20 mouse cellular contexts compared by ENCODE assay signal in the genomic region with DNA sequence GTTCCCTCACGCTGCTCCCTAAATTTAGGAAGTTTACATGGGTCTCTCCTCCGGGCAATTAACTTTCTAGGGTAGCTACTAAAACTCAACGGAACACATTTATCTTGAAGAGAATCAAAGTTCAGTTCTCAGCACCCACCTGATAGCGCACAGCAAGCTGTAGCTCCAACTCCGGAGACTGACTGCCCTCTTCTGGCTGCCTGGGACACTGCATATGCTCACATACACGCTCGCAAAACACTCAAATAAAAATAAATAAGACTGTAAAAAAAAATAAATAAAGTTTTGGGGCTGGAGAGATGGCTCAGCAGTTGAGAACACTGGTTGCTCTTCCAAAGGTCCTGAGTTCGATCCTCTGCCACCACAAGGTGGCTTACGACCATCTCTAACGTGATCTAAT.
DNase-seq lines count a peak whose midpoint lies in the region; TF ChIP-seq lines count a peak whose summit lies in the region.
"Had no signal": no experiment of that assay in that cellular context is flagged by ENCODE, and none has a peak within 500 bp of the region (broad histone marks: within the 10 kb centered on the region; RNA-seq: fewer than 3 reads in every experiment).

No protein-coding gene starts in this region.

- H3K27me3 ChIP-seq in heart, embryonic 10.5 days (ENCODE audit: insufficient read depth, poor library complexity, severe bottlenecking): no peaks in the 10 kb centered on the region
- H3K27me3 ChIP-seq in liver, adult 2 months (ENCODE audit: control insufficient read depth, insufficient read depth, low read length): no peaks in the 10 kb centered on the region
- H3K27me3 ChIP-seq: CH12.LX; forebrain, embryonic 12.5 days; heart, embryonic 12.5 days; neural tube, embryonic 15.5 days had no signal

- no peaks in the 10 kb centered on the region for H3K36me3 ChIP-seq in heart, embryonic 10.5 days
- no peaks in the 10 kb centered on the region for H3K36me3 ChIP-seq in liver, adult 2 months (ENCODE audit: control insufficient read depth, insufficient read depth, low read length)
- H3K36me3 ChIP-seq in ES-E14 (ENCODE audit: control insufficient read depth, insufficient read depth, low read length, poor library complexity, severe bottlenecking): no peaks in the 10 kb centered on the region
- H3K36me3 ChIP-seq: forebrain, embryonic 12.5 days; heart, embryonic 12.5 days; limb, embryonic 10.5 days; neural tube, embryonic 15.5 days had no signal

- no peak overlapping the region for H3K9ac ChIP-seq in liver, adult 2 months (ENCODE audit: low read depth, low read length)
- H3K9ac ChIP-seq in ES-E14 (ENCODE audit: insufficient read depth, low read depth, low read length, poor library complexity, severe bottlenecking): no peak overlapping the region
- H3K9ac ChIP-seq: forebrain, embryonic 12.5 days; heart, embryonic 12.5 days; hindbrain, embryonic 14.5 days; liver, postnatal 0 days; neural tube, embryonic 15.5 days had no signal

- no peak overlapping the region for H3K27ac ChIP-seq in heart, embryonic 10.5 days
- H3K27ac ChIP-seq in liver, adult 2 months (replicated peaks; ENCODE audit: insufficient read depth, low read depth, low read length): no peak overlapping the region
- H3K27ac ChIP-seq in ES-E14 (ENCODE audit: insufficient read depth, low read depth, low read length, poor library complexity, severe bottlenecking): no peak overlapping the region
- H3K27ac ChIP-seq: forebrain, embryonic 12.5 days; hindbrain, embryonic 14.5 days; limb, embryonic 10.5 days; neural tube, embryonic 15.5 days had no signal

- DNase-seq in heart, embryonic 10.5 days (ENCODE audit: low spot score): peak; percentile 39
- no peak for DNase-seq in heart, postnatal 4 days
- DNase-seq in liver, adult 2 months (ENCODE audit: extremely low read depth, low read depth, low spot score): no peak
- no peak for DNase-seq in liver
- no peak for DNase-seq in ES-E14 (ENCODE audit: low read depth, low spot score)
- DNase-seq in testis, postnatal 14 days (ENCODE audit: low spot score): peak; percentile 3
- DNase-seq in kidney, adult 18-20 months: no peak
- DNase-seq: adrenal gland, adult 2 months; B cell, adult 2 months; cerebellum, adult 11 months; cerebellum, adult 9-11 months; kidney, postnatal 25 days; liver, postnatal 0 days; lung, postnatal 10 days had no signal

- no peaks in the 10 kb centered on the region for H3K9me3 ChIP-seq in heart, embryonic 10.5 days
- H3K9me3 ChIP-seq in ES-E14 (ENCODE audit: control insufficient read depth, insufficient read depth, low read depth, low read length): no peaks in the 10 kb centered on the region
- H3K9me3 ChIP-seq: forebrain, embryonic 12.5 days; heart, embryonic 12.5 days; limb, embryonic 10.5 days; neural tube, embryonic 15.5 days had no signal

- no peaks in the 10 kb centered on the region for H3K79me2 ChIP-seq in liver, adult 2 months (ENCODE audit: control insufficient read depth, insufficient read depth, low read length)

- H3K4me3 ChIP-seq in heart, embryonic 10.5 days: no peak overlapping the region
- H3K4me3 ChIP-seq in liver, adult 2 months (ENCODE audit: insufficient read depth, low read depth, low read length): no peak overlapping the region
- no peak overlapping the region for H3K4me3 ChIP-seq in ES-E14 (ENCODE audit: insufficient read depth in 1 of 2, low read depth in 1 of 2, low read length in 2 of 2, poor library complexity in 1 of 2, severe bottlenecking in 1 of 2)
- H3K4me3 ChIP-seq: forebrain, embryonic 12.5 days; heart, embryonic 12.5 days; limb, embryonic 10.5 days; neural tube, embryonic 15.5 days had no signal

- in situ Hi-C loops in ES-E14 (cut with MboI; ENCODE audit: low sequenced_read_pairs in 2 of 2, unreplicated experiment in 2 of 2): loop anchor here (25.0 kb wide), 3 partner anchors 446 to 621 kb away; a partner anchor contains a TSS

- WGBS in heart, embryonic 10.5 days: 89% methylated on average over 10 of the region's 10 CpGs
- 94% methylated on average over 10 of the region's 10 CpGs for WGBS in liver, adult 2 months

- H3K4me1 ChIP-seq in heart, embryonic 10.5 days: no peaks in the 10 kb centered on the region
- no peaks in the 10 kb centered on the region for H3K4me1 ChIP-seq in liver, adult 2 months (ENCODE audit: control insufficient read depth, insufficient read depth, low read length)
- peaks cover 2 to 8% of the 10 kb centered on the region in 2 experiments; a peak in 2 of 4 replicates for H3K4me1 ChIP-seq in ES-E14 (ENCODE audit: control insufficient read depth in 2 of 2, insufficient read depth in 2 of 2, low read length in 2 of 2, poor library complexity in 1 of 2)
- H3K4me1 ChIP-seq: heart, embryonic 12.5 days had no signal

- peak; percentile 26; the same call in 1 of the 2 replicates for TF ChIP-seq CTCF in liver, adult 2 months (IDR thresholded peaks at IDR 0.05; ENCODE audit: low read depth, low read length)

- no peak for TF ChIP-seq POLR2A in liver, adult 2 months (IDR thresholded peaks at IDR 0.05; ENCODE audit: extremely low read depth, insufficient read depth, low read length)

TF ChIP-seq in ES-E14, 5 proteins besides CTCF, POLR2A, EP300 and RAD21:
- no peak for TF ChIP-seq MAFK (IDR thresholded peaks at IDR 0.05; ENCODE audit: insufficient read depth, low read depth, low read length)
- TF ChIP-seq CHD2 (IDR thresholded peaks at IDR 0.05; ENCODE audit: low read depth, low read length): no peak
- 0 out of 2 replicates have a peak, but pooled peaks have one; percentile 6 for TF ChIP-seq ZC3H11A (IDR thresholded peaks at IDR 0.05; ENCODE audit: borderline replicate concordance, low read depth, low read length)
- TF ChIP-seq HCFC1 (IDR thresholded peaks at IDR 0.05; ENCODE audit: borderline replicate concordance, insufficient read depth, low read length): no peak

Comparison
In these comparisons a context has a peak if more than half of its experiments do, and no peak if none do; other contexts are left out.
1. DNase-seq: peak in heart, embryonic 10.5 days (single experiment) and testis, postnatal 14 days (single experiment); none in heart, postnatal 4 days (single experiment), liver, adult 2 months (single experiment), liver (single experiment), ES-E14 (single experiment) and kidney, adult 18-20 months (single experiment).